Mouse (Mus musculus) adrenal gland, adult 2 months (tissue): ENCODE results near the gene Nop56. TPM values are rescaled to one million over a fixed set of nuclear protein-coding genes. Genes with fewer than 3 reads are reported as not detected.

Experiments
- DNase-seq: peaks from one replicate; pipeline ENCODE4 v3.0.0; 2021
- polyA plus RNA-seq: library from polyadenylated mRNA; depleted of rRNA; stranded (reverse); fragments of >200 nt; gene quantifications from 2 replicates; pipeline ENCODE4 v1.2.3, GENCODE M21; 2012; rRNA removed
- total RNA-seq, 2 experiments: library from RNA; stranded (reverse); gene quantifications; 2 replicates each; pipeline ENCODE4 v1.2.3; 2021

Nop56 gene
- total and polyA plus RNA-seq, 3 experiments, result 57.7 to 111 (median 83.3) TPM

DNA sequence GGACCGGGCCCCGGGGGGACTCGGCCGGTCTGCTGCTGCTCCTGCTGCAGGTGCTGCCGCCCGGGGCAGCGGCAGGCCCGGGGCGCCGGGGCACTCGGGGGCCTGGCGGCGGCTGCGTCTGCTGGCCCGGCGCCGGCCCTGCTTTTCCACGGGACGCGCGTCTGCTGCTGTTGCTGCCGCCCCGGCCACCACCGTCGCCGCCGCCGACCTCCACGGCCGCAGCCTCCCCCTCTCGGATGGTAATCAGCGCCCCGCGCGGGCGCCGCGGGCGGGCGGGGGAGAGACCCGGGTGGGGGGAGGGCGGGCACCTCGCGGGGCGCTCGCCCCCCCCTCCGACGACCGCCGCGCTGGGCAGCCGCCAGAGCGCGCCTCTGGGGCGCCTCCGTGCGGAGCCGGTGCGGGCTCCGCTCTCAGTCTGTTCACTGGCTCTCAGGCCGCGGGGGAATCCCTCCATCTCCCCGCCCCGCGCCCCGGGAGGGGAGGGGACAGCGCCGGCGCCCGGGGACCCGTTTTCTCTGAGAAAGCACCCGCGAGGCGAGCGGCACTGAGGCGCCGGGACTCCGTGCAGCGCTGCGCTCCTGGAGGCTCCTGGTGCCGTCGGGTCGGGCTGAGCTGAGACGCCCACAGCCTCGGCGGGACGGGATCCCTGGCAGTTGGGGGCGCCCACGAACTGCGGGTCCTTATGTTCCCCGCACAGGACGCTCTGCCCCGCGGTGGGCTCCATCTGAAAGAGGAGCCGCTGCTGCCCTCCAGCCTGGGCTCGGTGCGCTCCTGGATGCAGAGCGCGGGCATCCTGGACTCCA, 21.3 kb downstream of the Nop56 start:
- DNase-seq, result peak; percentile 74

DNA sequence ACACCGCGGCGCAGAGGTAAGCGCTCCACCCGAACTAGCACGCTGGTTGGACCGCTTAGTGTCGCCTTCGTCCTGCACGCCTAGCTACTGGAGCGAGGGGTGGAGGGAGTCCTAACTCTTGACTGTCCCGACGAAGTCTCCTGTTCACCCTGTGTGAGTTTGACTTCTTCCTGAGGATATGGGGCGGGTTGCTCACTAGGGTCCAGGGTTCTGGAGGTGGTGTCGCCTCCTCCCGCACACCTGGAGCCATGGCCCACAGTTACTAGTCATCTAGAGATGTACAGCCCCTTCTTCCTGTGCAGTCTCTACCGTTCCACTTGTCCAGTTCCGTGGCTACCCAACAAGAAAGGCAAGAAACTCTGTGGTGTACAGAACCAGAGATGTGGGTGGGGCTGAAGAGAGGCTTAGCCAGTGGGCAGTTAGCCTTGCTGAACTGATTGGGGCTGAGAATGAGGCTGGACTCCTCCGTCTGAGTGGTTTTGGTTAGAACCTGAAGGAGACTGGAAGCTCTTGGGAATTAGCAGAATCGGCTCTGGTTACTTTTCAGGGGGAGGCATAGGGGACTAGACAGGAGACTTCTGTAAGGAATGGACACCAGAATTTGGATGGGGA, 22.0 kb downstream of the Nop56 start:
- DNase-seq, result no peak

DNA sequence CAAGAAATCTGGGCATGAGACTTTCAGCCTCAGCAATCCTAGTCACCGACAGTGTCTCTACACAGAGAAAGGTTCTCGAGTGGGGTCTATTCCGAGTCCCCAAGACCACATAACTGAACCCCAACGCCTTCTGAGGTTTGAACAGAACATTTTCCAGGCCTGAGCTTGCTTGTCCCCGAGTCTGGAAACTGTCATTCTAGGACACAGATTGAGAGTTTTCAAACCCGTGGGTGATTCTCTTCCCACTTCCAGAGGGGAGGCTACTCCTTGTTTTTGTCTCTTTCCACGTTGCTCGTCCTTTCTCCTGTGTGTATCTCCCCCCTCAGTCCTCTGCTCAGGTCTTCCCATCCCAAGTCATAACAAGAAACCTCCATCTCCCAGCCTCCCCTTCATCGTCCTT, 23.4 kb downstream of the Nop56 start:
- DNase-seq, result no peak

DNA sequence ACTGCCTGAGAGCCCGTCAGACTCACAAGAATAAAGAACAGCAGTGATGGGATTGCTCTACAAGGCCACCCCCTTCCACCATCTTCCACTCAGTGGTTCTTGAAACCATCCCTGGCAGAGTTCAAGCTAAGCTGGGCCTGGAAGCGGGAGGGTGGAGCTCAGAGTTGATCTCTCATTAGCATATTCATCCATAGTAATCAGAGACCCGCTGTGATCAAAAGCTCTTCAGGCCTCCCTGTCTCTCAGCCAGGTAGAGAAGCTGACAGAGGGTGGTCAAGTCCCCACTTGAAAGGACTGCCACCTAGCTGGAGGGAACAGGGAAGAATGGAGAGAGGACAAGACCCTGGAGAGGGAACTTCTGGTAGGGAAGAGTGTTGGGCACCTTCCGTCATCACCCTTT, 28.8 kb downstream of the Nop56 start:
- DNase-seq, result no peak

DNA sequence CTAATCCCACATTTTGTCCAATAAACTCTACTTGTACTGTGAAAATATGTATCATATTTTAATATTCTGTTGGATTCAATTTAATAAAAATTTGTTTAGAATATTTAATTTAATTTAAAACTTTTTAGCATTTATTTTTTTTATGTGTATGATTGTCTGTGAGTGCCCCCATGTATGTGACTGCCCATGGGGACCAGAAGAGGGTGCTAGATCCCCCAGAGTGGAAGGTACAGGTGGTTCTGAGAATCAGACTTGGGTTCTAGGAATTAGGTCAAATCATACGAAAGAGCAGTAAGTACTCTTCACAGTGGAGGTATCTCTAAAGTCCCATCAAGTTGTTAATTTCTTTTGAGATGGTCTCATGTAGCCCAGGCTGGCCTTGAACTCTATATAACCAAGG, 52.8 kb downstream of the Nop56 start:
- DNase-seq, result no peak

Other genes with a start within 250 kb of the Nop56 start
- not detected for gene Tgm6, start 162.0 kb upstream of the Nop56 start, total RNA-seq
- gene Tgm6, start 162.0 kb upstream of the Nop56 start, polyA plus RNA-seq, result not detected in 2 replicates
- gene Snrpb, start 95.0 kb upstream of the Nop56 start, total RNA-seq, result 100 to 1,000 TPM; 112 to 187 TPM
- 350 and 452 TPM in 2 replicates for gene Snrpb, start 95.0 kb upstream of the Nop56 start, polyA plus RNA-seq
- gene Tmc2, start 79.2 kb upstream of the Nop56 start, total RNA-seq, result not detected
- not detected in 2 replicates for gene Tmc2, start 79.2 kb upstream of the Nop56 start, polyA plus RNA-seq
- gene Idh3b, start 10.1 kb downstream of the Nop56 start, total RNA-seq, result 100 to 1,000 TPM; 522 to 542 TPM
- 195 and 222 TPM in 2 replicates for gene Idh3b, start 10.1 kb downstream of the Nop56 start, polyA plus RNA-seq
- 1 to 10 TPM; 3.3 to 3.9 TPM for gene Ebf4, start 20.7 kb downstream of the Nop56 start, total RNA-seq
- 12.1 and 15.3 TPM in 2 replicates for gene Ebf4, start 20.7 kb downstream of the Nop56 start, polyA plus RNA-seq
- 1 to 10 TPM; 5.0 to 7.7 TPM for gene Cpxm1, start 123.1 kb downstream of the Nop56 start, total RNA-seq
- 8.8 and 10.5 TPM in 2 replicates for gene Cpxm1, start 123.1 kb downstream of the Nop56 start, polyA plus RNA-seq
- gene Gm28372, start 130.8 kb downstream of the Nop56 start, total RNA-seq, result not detected
- gene Gm28372, start 130.8 kb downstream of the Nop56 start, polyA plus RNA-seq, result not detected in 2 replicates
- 1 to 10 TPM in 1 of 2 experiments, not detected in 1; 1.0 TPM for gene 1700020A23Rik, start 130.8 kb downstream of the Nop56 start, total RNA-seq
- not detected in 2 replicates for gene 1700020A23Rik, start 130.8 kb downstream of the Nop56 start, polyA plus RNA-seq
- not detected for gene Tmem239, start 132.0 kb downstream of the Nop56 start, total RNA-seq
- gene Tmem239, start 132.0 kb downstream of the Nop56 start, polyA plus RNA-seq, result 0.08 TPM in 1 of 2 replicates, not detected in the other
- gene Vps16, start 149.9 kb downstream of the Nop56 start, total RNA-seq, result 10 to 100 TPM; 55.4 to 57.0 TPM
- gene Vps16, start 149.9 kb downstream of the Nop56 start, polyA plus RNA-seq, result 44.8 and 44.9 TPM in 2 replicates
- 10 to 100 TPM; 15.4 to 17.2 TPM for gene Pced1a, start 150.3 kb downstream of the Nop56 start, total RNA-seq
- 40.8 and 43.3 TPM in 2 replicates for gene Pced1a, start 150.3 kb downstream of the Nop56 start, polyA plus RNA-seq
- gene Ptpra, start 175.8 kb downstream of the Nop56 start, total RNA-seq, result 100 to 1,000 TPM; 125 to 145 TPM
- 80.0 and 113 TPM in 2 replicates for gene Ptpra, start 175.8 kb downstream of the Nop56 start, polyA plus RNA-seq